Mouse (Mus musculus): Measurements from ENCODE around the gene Pgpep1.

- TF ChIP-seq CTCF (IDR thresholded peaks at IDR 0.05; ENCODE audit: extremely low read depth, insufficient read depth, insufficient read length, insufficient replicate concordance) (no peak), POLR2A (IDR thresholded peaks at IDR 0.05; ENCODE audit: low read depth, low read length) (no peak)
Observed at GRCm38 (mm10) chr8:70645501-70646224, 14.5 kb downstream of the Pgpep1 start.
